Mouse (Mus musculus) left cerebral cortex, postnatal 36 days (tissue): ENCODE results near the gene Cyb5r2. TPM values are rescaled to one million over a fixed set of nuclear protein-coding genes. Genes with fewer than 3 reads are reported as not detected.
A peak's percentile ranks its signal among the peaks of the same experiment; 100 is the strongest.

Experiments used
- DNase-seq, 2 experiments: peaks; one replicate each; pipeline ENCODE4 v3.0.0; 2021 to 2022; ENCODE audit warnings: low spot score in 2 of 2, mixed read lengths in 1 of 2
- intact Hi-C: fragments of 180-260 bp; cut with DNase I; formaldehyde crosslinking; loops from one replicate; pipeline ENCODE4 v1.15.1; 2025
- total RNA-seq, 2 experiments: library from RNA; stranded (reverse); gene quantifications; 2 replicates each; pipeline ENCODE4 v1.2.3; 2021

Gene Cyb5r2
- total RNA-seq, result not detected

GRCm38 (mm10) chr7:107757308-107758151, at the start of gene Cyb5r2:
Cyb5r2 (minus strand) TSS chr7:107758032.
- no peak for DNase-seq
- intact Hi-C loops, result no loop called here

- no peak for DNase-seq
- intact Hi-C loops, result no loop called here
Observed at GRCm38 (mm10) chr7:107802138-107802537, 44.3 kb upstream of the Cyb5r2 start.

- DNase-seq, result no peak
- intact Hi-C loops, result no loop called here
Observed at GRCm38 (mm10) chr7:107801108-107801507, 43.3 kb upstream of the Cyb5r2 start, which contains the start of gene Ovch2. Ovch2 (minus strand) TSS chr7:107801208.

GRCm38 (mm10) chr7:107796500-107796899, 38.7 kb upstream of the Cyb5r2 start:
- DNase-seq, result no peak
- intact Hi-C loops, result no loop called here

GRCm38 (mm10) chr7:107787977-107788620, 30.3 kb upstream of the Cyb5r2 start:
- intact Hi-C loops, result no loop called here
- DNase-seq, result no peak

GRCm38 (mm10) chr7:107779611-107780010, 21.8 kb upstream of the Cyb5r2 start:
- intact Hi-C loops, result loop anchor here (2.0 to 5.0 kb wide), 2 partner anchors 31 to 117 kb away; no protein-coding TSS in a partner anchor
- no peak for DNase-seq

GRCm38 (mm10) chr7:107778216-107778615, 20.4 kb upstream of the Cyb5r2 start:
- intact Hi-C loops, result loop anchor here (2.0 kb wide), 1 partner anchor 29 kb away; no protein-coding TSS in a partner anchor
- DNase-seq, result no peak

GRCm38 (mm10) chr7:107770812-107771211, 13.0 kb upstream of the Cyb5r2 start:
- intact Hi-C loops, result no loop called here
- DNase-seq, result no peak

- intact Hi-C loops, result no loop called here
- DNase-seq, result no peak
Observed at GRCm38 (mm10) chr7:107756748-107757147, 1.1 kb downstream of the Cyb5r2 start.

- no peak for DNase-seq
- intact Hi-C loops, result no loop called here
Observed at GRCm38 (mm10) chr7:107755905-107756304, 1.9 kb downstream of the Cyb5r2 start.

- no peak for DNase-seq
- intact Hi-C loops, result no loop called here
Observed at GRCm38 (mm10) chr7:107752031-107752520, 5.8 kb downstream of the Cyb5r2 start.

- DNase-seq, result no peak
- intact Hi-C loops, result loop anchor here (2.0 to 10.0 kb wide), 3 partner anchors 29 to 535 kb away; no protein-coding TSS in a partner anchor
Observed at GRCm38 (mm10) chr7:107749721-107750120, 8.1 kb downstream of the Cyb5r2 start.

- intact Hi-C loops, result loop anchor here (2.0 to 10.0 kb wide), 3 partner anchors 30 to 534 kb away; no protein-coding TSS in a partner anchor
- no peak for DNase-seq
Observed at GRCm38 (mm10) chr7:107749270-107749669, 8.6 kb downstream of the Cyb5r2 start.

GRCm38 (mm10) chr7:107747954-107748353, 9.9 kb downstream of the Cyb5r2 start:
- intact Hi-C loops, result loop anchor here (2.0 to 10.0 kb wide), 3 partner anchors 31 to 533 kb away; no protein-coding TSS in a partner anchor

GRCm38 (mm10) chr7:107747476-107747875, 10.4 kb downstream of the Cyb5r2 start:
- DNase-seq, result no peak
- intact Hi-C loops, result loop anchor here (10.0 kb wide), 1 partner anchor 533 kb away; no protein-coding TSS in a partner anchor

More at GRCm38 (mm10) chr7:107747954-107748353, 9.9 kb downstream of the Cyb5r2 start:
- peak in 1 of 2 experiments; percentile 29 for DNase-seq

GRCm38 (mm10) chr7:107746036-107746435, 11.8 kb downstream of the Cyb5r2 start:
- DNase-seq, result no peak
- intact Hi-C loops, result loop anchor here (10.0 kb wide), 1 partner anchor 531 kb away; no protein-coding TSS in a partner anchor

- no peak for DNase-seq
- intact Hi-C loops, result loop anchor here (10.0 kb wide), 1 partner anchor 530 kb away; no protein-coding TSS in a partner anchor
Observed at GRCm38 (mm10) chr7:107745111-107745510, 12.7 kb downstream of the Cyb5r2 start.

GRCm38 (mm10) chr7:107744454-107744853, 13.4 kb downstream of the Cyb5r2 start:
- DNase-seq, result no peak
- intact Hi-C loops, result loop anchor here (10.0 kb wide), 1 partner anchor 530 kb away; no protein-coding TSS in a partner anchor

- intact Hi-C loops, result loop anchor here (10.0 kb wide), 1 partner anchor 528 kb away; no protein-coding TSS in a partner anchor
- DNase-seq, result no peak
Observed at GRCm38 (mm10) chr7:107742963-107743465, 14.8 kb downstream of the Cyb5r2 start.

- intact Hi-C loops, result no loop called here
- no peak for DNase-seq
Observed at GRCm38 (mm10) chr7:107738726-107739125, 19.1 kb downstream of the Cyb5r2 start.
